In genomic region chr14:34710209-34710608, GRCm38 (mm10) we compare ENCODE assay signal across 27 mouse cellular contexts.
"Had no signal": no experiment of that assay in that cellular context is flagged by ENCODE, and none has a peak within 500 bp of the region (broad histone marks: within the 10 kb centered on the region; RNA-seq: fewer than 3 reads in every experiment).

No protein-coding gene starts in this region.

- ATAC-seq: hindbrain, embryonic 16.5 days; inflammation-experienced regulatory T-cells, adult 6 months; intestine, embryonic 15.5 days; intestine, postnatal 0 days had no signal

- H3K9me3 ChIP-seq: heart, embryonic 10.5 days; heart, embryonic 12.5 days; hindbrain, embryonic 10.5 days; hindbrain, embryonic 12.5 days; intestine, embryonic 15.5 days; limb, embryonic 10.5 days; limb, embryonic 12.5 days; liver, embryonic 13.5 days had no signal

- H3K4me2 ChIP-seq: heart, embryonic 12.5 days; hindbrain, embryonic 12.5 days; hindbrain, embryonic 14.5 days; intestine, embryonic 15.5 days; limb, embryonic 12.5 days; liver, embryonic 11.5 days; liver, embryonic 13.5 days had no signal

- H3K4me1 ChIP-seq: heart, embryonic 10.5 days; heart, embryonic 12.5 days; hindbrain, embryonic 10.5 days; hindbrain, embryonic 12.5 days; intestine, embryonic 15.5 days; limb, embryonic 10.5 days; limb, embryonic 12.5 days had no signal

- H3K27me3 ChIP-seq: heart, embryonic 12.5 days; hindbrain, embryonic 12.5 days; intestine, embryonic 15.5 days; limb, embryonic 12.5 days; liver, embryonic 13.5 days had no signal

- DNase-seq: gastrocnemius, adult 2 months; gastrocnemius, postnatal 10 days; gastrocnemius, postnatal 25 days; heart, adult 18-20 months; heart, postnatal 10 days; heart, postnatal 4 days; kidney, adult 18-20 months; kidney, adult 8-10 months; kidney, postnatal 10 days; kidney, postnatal 25 days; kidney, postnatal 4 days; layer of hippocampus, adult 9-11 months; liver; liver, embryonic 13.5 days had no signal

- H3K9ac ChIP-seq: heart, embryonic 12.5 days; hindbrain, embryonic 12.5 days; hindbrain, embryonic 14.5 days; intestine, embryonic 15.5 days; limb, embryonic 12.5 days; liver, embryonic 13.5 days had no signal

- H3K27ac ChIP-seq: gastrocnemius, adult 2 months; heart, embryonic 10.5 days; hindbrain, embryonic 10.5 days; hindbrain, embryonic 12.5 days; hindbrain, embryonic 14.5 days; intestine, embryonic 15.5 days; left cerebral cortex, adult 2 months; limb, embryonic 10.5 days; limb, embryonic 12.5 days; liver, embryonic 13.5 days had no signal

- H3K4me3 ChIP-seq: gastrocnemius, adult 2 months; heart, embryonic 10.5 days; heart, embryonic 12.5 days; hindbrain, embryonic 10.5 days; hindbrain, embryonic 12.5 days; intestine, embryonic 15.5 days; left cerebral cortex, adult 2 months; limb, embryonic 10.5 days; limb, embryonic 12.5 days; liver, embryonic 13.5 days had no signal
